Mouse (Mus musculus) gastrocnemius, postnatal 14 days (tissue): ENCODE measurements around the gene Epdr1. TPM values are rescaled to one million over a fixed set of nuclear protein-coding genes. Genes with fewer than 3 reads are reported as not detected.

Source experiments
- DNase-seq: peaks from one replicate; pipeline ENCODE4 v3.0.0; 2021; ENCODE audit warnings: mixed read lengths
- intact Hi-C: fragments of 180-260 bp; cut with DNase I; formaldehyde crosslinking; loops from one replicate; pipeline ENCODE4 v1.15.1; 2025; ENCODE audit warnings: low total_unique reads
- long read RNA-seq, 2 experiments: library from polyadenylated mRNA; stranded (forward); transcript quantifications; one replicate each; pipeline ENCODE4 v2.0.0; 2021
- total RNA-seq, 2 experiments: library from RNA; stranded (reverse); gene quantifications; 2 replicates each; pipeline ENCODE4 v1.2.3; 2021

The Epdr1 gene
- 10 to 100 TPM; 69.7 to 70.8 TPM for total RNA-seq
- long read RNA-seq, experiment 1, transcript Epdr1-201 (3 exons, 2,363 nt), result major isoform, 185 of 205 reads
- long read RNA-seq, experiment 1, partial matches to known transcripts, result 1 of 205 reads
- long read RNA-seq, experiment 1, other reads (novel, unspliced or antisense), result 18 of 205 reads
- long read RNA-seq, experiment 2, transcript Epdr1-201 (3 exons, 2,363 nt), result major isoform, 221 of 243 reads
- long read RNA-seq, experiment 2, partial matches to known transcripts, result 4 of 243 reads
- long read RNA-seq, experiment 2, other reads (novel, unspliced or antisense), result 18 of 243 reads

GRCm38 (mm10) chr13:19619216-19619927 is at the start of gene Epdr1:
TSS of gene Epdr1 (minus strand) at chr13:19619927.
- DNase-seq, result peak; percentile 49
- intact Hi-C loops, result no loop called here

- DNase-seq, result no peak
- intact Hi-C loops, result no loop called here
These were observed 48.8 kb upstream of the Epdr1 start for GRCm38 (mm10) chr13:19668355-19669140.

DNA sequence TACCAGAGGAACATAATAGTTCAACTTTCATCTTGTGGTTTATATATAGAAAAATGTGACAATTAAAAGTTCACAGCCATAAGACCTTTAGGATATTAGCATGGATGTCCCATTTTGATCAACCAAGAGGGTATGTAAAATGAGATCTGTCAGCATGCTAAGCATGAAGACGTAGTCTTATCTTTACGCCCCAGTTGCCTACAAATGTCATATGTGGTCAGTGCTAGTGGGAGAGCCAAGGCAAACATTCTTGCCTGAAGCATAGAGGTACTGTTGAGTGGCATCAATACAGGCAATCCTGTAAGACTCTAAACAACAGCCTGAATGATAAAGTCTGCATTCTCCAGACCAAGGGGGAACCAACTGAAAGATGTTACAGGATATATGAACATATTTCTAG is 32.7 kb upstream of the Epdr1 start:
- intact Hi-C loops, result no loop called here
- no peak for DNase-seq

DNA sequence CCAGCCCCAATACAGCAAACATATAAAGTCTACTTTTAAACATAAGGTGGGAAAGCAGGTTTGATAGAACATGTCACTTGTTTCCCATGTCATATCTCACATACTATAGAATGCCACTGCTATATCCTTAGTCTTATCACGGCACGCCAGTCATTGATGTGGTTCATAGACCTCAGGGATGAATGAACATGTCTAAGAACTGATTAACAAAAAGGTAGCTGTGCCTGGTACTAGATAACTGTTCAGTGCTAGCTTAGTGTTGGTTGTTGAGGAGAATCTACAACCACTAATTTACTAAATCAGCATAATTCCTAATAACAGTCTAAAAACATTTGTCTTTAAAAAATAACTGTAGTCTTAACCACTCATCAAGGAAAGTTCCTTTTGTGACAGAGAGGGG is 30.1 kb upstream of the Epdr1 start:
- intact Hi-C loops, result no loop called here

DNA sequence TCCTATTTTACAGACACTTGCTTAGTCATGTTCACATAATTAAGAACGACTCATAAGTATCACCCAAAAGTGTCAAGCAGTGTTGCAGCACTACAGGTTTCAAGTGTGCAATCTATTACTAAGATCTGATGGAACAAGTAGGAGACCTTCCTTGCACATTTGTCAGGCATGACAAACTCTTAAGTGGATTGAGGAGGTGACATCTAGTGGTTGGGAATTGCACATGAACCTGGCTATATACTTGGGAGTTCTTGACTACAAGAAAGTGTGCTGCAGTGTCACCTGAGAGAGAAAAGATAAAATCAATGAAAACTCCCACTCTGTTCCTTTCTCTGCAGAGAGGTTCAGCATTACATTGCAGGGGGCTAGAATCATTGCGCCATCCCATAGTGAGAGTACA is 24.5 kb upstream of the Epdr1 start:
- DNase-seq, result no peak
- intact Hi-C loops, result no loop called here

More for the DNA sequence above, 30.1 kb upstream of the Epdr1 start:
- DNase-seq, result no peak

DNA sequence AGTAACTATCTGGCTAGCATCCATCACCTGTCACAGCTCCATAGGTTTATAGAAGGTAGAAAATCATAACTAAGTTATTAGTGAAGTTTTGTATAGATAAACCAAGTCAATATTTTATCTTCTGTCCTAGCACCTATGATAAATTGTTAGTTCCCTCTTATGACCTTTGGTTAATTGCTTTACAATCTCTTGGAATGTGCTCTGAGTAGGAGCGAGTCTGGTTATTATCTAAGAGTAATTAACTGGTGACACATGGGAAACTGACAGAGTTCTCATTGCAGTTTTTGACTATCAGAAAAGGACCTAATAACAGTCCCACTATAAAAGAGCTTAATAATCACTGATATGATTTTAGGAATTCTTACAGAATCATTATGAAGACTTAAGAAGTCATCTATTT is 23.8 kb upstream of the Epdr1 start:
- intact Hi-C loops, result no loop called here
- no peak for DNase-seq

DNA sequence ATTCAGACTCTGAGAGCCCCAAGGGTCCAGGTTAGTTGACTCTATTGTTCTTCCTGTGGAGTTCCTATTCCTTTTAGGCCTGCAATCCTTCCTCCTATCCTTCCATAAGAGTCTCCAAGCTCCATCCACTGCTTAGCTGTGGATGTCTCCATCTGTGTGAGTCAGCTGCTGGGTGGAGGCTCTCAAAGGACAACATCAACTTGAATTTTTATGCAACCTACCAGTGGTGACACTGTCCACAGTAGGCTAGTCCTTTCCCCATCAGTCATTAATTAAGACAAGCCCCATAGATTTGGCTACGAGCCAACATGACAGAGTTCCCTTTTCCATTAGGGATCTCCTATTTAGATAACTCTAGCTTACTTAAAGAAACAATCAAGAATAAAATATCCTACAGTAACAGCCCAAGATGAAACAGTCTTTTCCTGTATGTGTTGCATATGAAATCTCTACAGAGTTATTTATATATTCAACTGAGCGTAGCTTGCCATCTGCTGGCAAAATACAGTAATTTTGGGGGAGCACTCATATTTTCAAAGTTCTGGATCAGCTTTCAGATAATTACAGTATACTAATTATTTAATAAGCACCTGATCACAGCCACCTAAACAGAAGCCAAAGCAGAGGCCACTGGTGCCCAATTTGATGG is 20.6 kb upstream of the Epdr1 start:
- intact Hi-C loops, result no loop called here
- no peak for DNase-seq

DNA sequence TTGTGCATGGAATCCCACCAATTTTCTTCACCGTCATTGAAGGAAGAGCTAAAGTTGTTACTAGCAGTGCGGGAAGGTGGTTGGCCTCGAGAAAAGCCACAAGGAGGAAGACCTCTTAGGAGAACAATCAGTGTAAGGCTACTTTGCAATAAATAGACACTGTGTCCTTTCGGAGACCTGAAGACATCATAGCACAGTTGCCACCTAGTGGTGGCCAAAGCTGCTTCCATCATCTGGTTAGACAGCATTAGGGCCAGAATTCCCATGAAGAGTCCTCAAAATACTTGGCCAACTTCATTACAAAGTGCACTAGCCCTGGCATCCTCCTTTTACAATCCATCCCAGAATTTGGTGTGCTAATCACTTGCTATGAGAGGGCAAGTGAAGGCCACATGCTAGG is 16.4 kb upstream of the Epdr1 start:
- DNase-seq, result no peak
- intact Hi-C loops, result loop anchor here (10.0 kb wide), 1 partner anchor 271 kb away; no protein-coding TSS in a partner anchor

DNA sequence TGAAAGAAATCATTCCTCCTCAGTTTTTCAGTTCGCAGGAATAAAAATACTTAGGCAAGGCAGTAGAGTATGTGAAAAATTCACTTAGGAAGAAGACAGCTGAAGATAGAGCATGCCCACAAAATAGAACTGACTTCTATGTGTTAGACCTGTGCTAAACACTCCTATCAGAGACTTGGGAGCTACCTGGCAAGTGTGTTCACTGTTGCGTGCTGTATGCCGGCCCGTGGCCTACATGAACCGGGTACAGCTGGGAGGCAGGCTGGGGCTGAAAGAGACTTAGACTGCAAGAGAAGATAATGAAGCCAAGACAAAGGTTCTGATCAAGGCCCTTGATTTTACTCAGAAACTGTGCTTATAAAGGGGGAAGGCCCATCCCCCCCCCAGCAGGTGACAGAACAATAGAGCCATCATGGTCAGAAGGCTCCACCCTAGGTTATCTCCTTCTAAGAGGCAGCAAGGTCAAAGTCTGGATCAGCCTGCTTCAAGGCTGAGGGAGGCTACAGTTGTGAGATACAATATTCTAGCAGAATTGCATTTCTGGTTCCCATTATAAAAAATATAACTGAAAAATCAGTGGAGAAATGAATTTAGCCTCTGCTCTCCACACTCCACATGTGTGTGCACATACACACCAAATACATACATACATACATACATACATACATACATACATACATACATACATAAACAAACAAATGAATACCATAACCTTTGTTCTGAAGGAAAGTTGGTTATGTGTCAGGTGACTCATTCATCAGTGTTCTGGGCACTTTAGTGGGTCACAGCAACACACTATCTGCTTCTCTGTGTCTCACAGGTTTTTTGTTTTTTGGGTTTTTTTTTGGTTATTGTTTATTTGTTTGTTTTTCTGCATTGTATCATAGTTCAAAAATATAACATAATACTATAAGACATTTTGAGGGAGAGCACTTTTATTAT is 11.3 kb upstream of the Epdr1 start:
- DNase-seq, result no peak
- intact Hi-C loops, result loop anchor here (10.0 kb wide), 1 partner anchor 266 kb away; no protein-coding TSS in a partner anchor

DNA sequence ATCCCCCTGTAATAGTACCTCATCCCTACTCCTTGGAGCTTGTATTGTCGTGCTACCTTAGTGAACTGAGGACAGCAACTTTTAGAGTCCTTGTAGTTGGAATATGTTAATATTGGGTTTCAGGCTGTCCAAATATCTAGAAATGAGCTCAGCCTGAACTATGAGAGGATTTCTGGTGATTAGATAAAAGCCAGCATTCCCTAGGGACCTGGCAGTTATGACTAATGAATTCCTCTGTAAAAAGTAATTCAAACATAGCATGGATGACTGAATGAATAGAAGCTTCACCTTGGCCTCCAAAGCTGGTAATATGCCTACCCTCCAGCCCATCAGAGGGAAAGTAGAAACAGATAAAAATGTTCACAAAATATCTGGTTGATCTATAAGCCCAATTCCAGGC is 6.7 kb upstream of the Epdr1 start:
- intact Hi-C loops, result no loop called here
- DNase-seq, result no peak

DNA sequence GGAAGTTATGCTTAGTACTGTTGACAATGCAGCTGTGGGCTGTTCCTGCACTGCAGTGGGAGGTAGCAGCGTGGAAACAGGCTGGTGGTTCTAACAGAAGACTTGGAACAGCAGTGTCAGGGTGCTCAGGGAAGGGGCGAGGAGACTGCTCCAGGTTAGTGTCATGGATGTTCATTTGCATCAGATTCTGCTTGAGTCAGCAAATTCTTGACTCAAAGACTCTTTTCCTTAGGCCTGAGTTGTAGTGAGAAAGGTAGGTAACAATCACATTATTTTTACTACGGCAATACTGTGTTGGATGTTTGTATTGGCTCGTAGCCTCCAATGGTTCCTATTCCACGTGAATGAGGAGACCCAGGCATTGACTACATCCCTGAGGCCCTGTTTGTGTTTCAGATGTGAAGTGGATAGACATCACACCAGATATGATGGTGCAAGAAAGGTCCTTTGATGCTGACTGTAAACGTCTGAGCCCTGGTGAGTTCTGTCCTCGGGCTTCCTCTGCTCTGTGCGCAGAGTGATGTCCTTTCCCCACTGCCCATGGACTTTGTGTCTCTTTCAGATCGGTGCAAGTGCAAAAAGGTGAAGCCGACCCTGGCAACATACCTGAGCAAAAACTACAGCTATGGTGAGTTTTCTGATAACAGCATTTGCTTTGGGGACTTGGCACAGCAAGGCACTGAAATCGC is 5.0 kb upstream of the Epdr1 start:
- intact Hi-C loops, result no loop called here
- no peak for DNase-seq

DNA sequence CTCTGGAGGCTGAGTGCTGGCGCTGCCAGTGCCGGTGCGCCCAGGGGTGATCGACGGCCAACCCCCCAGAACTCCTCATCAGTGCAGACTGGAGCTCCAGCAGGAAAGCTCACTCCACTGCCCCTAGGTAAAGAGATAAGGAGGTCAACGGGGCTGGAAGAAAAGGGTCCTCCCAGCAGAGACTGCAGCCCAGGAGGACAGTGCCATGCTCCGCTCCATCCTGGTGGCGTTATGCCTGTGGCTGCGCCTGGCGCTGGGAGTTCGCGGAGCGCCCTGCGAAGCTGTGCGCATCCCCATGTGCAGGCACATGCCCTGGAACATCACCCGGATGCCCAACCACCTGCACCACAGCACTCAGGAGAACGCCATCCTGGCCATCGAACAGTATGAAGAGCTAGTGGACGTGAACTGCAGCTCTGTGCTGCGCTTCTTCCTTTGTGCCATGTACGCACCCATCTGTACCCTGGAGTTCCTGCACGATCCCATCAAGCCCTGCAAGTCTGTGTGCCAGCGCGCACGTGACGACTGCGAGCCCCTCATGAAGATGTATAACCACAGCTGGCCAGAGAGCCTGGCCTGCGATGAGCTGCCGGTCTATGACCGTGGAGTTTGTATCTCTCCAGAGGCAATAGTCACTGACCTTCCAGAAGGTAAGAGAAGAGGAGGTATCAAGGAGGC is 3.6 kb upstream of the Epdr1 start:
- intact Hi-C loops, result no loop called here
- peak; percentile 5 for DNase-seq

DNA sequence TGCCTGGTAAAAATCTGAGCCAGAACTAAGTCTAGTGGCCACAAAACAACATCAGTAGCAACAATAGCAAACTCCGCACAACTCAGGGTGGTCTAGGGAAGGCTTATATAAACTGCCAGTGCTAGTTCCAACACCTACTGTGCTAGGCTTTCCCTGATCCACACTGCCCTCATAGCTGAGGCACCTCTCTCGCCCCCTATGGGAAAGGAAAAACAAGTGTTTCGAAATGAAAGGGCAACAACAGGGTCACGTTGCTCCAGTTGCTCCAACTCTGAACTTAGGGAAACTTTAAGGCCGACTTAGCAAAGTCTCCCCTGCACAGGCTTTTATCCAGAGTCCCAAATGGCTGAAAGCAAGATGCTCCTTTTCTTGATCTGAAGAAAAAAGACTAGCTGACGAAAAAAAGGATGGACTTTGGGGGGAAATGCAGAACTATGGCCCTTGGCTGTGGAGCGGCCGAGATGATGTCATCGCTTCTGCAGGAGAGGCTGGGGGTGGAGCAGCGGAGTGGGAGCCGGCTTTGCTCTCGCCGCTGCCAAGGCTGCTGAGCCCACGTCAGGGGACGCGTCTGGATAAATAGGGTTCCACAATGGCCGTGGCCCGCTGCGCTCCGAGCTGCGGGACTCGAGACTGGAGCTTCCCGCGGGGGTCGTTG is 3.0 kb upstream of the Epdr1 start, which contains the start of gene Sfrp4:
Sfrp4 (plus strand) TSS at position 532 of the 655 bp plus-strand sequence.
- intact Hi-C loops, result no loop called here
- DNase-seq, result peak; percentile 60

DNA sequence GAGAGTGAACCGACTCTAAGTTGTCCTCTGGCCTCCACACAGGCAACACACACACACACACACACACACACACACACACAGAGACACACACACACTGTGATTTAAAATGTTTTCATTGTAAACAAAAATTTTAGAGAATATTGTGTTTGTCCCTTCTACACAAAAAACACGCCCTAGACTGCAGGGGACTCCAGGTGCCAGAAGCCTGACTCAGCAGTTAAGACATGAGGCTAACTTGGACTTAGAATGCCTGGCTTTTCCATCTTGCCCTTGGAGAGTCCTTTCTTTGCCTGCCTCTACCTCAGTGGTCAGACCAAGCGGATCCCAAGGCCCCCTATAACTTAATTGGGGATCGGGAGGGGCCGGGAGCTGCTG is 899 bp downstream of the Epdr1 start:
- intact Hi-C loops, result no loop called here
- no peak for DNase-seq

GRCm38 (mm10) chr13:19618081-19618480 is 1.6 kb downstream of the Epdr1 start:
- DNase-seq, result peak; percentile 7
- intact Hi-C loops, result no loop called here

GRCm38 (mm10) chr13:19614311-19614710 is 5.4 kb downstream of the Epdr1 start:
- DNase-seq, result no peak
- intact Hi-C loops, result no loop called here

- DNase-seq, result no peak
- intact Hi-C loops, result no loop called here
These were observed 6.3 kb downstream of the Epdr1 start for GRCm38 (mm10) chr13:19613426-19613825.
